Mouse (Mus musculus) large intestine, adult 2 months (tissue): ENCODE data around the gene Ddx43. TPM values are rescaled to one million over a fixed set of nuclear protein-coding genes. Genes with fewer than 3 reads are reported as not detected.

Source experiments
- DNase-seq: peaks from one replicate; pipeline ENCODE4 v3.0.0-alpha.2; 2012; ENCODE audit warnings: low read depth, low spot score
- WGBS: fragments of 180-500 bp; shearing (Covaris S2); methylation state at CpG from one replicate; pipeline ENCODE4 v1.1.7; 2018; 5-methylcytosine and 5-hydroxymethylcytosine counted together
- polyA plus RNA-seq: library from polyadenylated mRNA; depleted of rRNA; stranded (reverse); fragments of >200 nt; gene quantifications from 2 replicates; pipeline ENCODE4 v1.2.3, GENCODE M21; 2012

Gene Ddx43
- polyA plus RNA-seq, 1 experiment: not detected

DNA sequence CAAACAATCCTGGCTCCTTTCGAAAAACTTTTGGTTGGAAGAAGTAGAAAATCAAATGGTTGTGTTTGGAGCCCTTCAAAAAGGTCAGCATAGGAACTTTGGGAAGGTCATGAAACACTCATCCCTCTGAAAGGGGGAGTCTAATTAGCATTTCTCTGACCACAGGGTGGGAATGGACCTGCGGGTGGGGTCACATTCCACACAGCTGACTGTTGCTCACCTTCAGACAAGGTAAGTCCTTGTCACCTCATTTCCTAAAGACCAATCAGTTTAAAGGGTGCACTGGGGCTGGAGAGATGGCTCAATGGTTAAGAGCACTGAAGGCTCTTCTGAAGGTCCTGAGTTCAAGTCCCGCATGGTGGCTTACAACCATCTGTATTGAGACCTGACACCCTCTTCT, 24.1 kb upstream of the Ddx43 start:
- WGBS: 90% methylated on average over 3 of the region's 3 CpGs
- DNase-seq: no peak

DNA sequence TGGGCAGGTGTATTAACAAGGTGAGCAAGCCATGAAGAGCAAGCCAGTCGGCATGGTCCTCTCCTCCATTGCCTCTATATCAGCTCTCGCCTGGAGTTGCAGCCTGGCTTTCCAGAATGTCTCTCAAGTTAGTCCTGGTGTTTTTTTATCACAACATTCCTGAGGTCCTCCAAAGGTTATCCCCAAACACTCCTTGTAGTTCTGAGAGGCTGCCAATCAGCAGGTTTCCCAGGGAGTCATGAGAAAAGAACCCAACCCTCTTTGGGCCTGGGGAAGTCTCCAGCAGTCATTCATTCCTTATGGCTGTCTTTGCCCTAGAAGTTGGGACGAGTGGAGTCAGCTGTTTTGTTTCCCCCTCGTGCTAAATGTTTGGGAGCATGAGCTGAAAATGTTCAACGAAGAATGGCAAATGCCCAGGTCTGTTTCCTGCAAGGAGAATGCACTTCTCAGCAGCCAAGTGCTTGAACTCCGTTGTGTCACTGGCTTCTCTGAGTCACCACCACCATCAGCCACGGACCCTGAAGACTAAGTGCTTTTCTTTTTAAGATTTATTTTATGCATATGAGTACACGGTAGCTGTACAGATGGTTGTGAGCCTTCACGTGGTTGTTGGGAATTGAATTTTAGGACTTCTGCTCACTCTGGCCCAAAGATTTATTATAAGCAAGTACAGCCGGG, 22.6 kb upstream of the Ddx43 start:
- no peak for DNase-seq
- WGBS: 77% methylated on average over 10 of the region's 10 CpGs

DNA sequence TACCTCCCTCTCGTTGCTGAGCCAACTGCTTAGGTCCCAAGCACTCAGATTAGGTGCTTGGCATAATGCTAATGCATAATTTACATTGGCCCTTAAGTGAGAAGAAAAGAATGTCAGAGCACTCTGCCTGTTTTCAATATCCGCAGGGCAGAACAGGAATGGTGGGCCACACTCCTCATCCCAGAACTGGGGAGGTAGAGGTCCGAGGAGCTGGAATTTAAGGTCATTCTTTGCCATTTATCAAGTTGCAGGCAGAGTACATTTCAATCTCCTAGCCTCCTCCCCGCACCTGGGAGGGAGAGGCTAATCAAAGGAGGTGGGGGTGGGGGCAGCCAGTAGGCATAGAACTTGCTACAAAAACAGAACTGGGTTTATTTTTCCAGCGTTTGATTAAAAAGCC, 21.2 kb upstream of the Ddx43 start:
- no peak for DNase-seq
- 57% methylated on average over 5 of the region's 5 CpGs for WGBS

DNA sequence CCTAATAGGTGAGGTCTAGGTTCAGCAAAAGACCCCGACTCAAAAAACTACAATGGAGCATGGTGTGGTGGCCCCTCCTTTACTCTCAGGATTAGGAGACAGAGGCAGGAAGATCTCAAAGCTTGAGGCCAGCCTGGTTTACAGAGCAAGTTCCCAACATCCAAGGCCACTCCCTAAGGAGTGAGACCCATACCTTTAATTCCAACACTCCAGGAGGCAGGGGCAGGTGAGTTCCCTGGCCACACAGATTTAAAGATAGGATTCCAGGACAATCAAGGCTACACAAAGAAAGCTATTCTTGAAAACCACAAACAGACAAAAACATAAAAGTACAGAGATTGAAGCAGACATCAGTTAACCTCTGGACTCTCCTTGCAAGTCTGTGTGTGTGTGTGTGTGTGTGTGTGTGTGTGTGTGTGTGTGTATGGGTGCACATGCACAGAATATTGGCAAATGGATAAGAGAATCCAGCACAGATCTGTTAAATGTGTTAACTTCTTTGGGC, 20.6 kb upstream of the Ddx43 start:
- 65% methylated on average over 1 of the region's 1 CpGs for WGBS
- no peak for DNase-seq

DNA sequence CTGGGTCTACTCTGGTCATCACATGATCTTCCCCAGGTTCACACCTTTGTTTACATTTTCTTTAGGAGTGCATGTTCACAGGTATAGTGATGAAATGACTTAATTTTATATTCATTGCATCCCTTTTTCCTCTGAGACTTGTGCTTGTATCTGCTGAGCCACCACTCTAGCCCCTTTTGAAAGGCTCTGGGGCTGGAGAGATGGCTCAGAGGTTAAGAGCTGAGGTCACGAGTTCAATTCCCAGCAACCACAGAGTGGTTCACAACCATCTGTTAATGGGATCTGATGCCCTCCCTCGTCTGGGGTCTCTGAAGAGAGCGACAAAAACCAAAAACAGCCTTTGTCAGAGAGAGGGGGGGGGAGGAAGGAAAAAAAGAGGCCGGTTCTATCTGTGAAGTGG, 20.1 kb upstream of the Ddx43 start:
- WGBS: 81% methylated on average over 4 of the region's 4 CpGs
- no peak for DNase-seq

DNA sequence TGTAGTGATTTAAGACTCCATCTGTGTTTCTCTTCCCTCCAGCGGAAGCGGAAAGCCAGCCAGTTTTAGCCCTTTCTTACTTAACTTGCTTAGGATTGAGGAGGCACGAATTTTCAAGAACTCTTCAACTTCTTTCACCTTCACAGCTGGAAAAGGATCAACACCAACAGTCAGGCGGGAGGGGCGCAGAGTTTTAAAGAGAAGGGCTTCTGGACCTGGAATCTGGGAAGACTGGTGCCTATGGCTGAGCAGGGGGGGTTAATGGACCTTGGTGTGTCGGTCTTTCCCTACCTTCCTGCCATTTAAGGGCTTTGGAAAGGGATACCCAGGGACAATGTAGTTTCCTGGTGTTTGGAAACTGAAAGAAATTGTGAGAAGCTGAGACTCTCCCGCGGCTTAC, 18.0 kb upstream of the Ddx43 start:
- no peak for DNase-seq
- WGBS: 63% methylated on average over 8 of the region's 8 CpGs

DNA sequence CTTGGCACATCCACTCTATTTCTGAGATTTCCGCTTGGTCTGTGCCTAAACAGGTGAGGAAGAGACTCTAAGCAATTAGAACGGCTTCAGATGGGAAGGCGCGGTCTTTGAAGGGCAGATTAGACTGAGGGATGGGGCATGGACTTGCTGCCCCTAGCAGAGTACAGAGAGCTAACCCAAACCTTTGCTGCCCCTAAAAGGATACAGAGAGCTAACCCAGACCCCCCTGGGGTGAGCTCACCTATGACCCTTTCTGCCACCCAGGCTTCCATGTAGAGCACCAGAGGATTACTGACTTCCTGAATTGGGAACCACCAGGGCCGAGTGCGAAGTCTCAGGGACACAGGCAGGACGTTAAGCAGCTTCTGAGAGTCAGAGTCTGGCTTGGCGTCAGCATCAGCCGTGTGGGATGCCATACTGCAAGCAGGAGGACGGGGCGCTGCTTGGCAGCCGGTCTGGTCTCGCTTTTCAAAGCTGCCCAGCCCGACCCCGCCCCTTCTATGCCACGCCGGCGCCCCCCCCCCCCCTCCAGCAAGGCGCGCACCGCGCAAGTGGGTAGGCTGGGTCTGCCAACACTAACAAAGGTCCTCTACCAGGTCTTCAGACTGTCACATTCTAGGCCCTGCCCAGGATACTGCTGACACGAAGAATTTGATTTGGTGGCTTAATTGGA, 17.3 kb upstream of the Ddx43 start, which contains the start of gene Ooep:
Gene Ooep, minus strand, starts transcription at position 613 of the 673 bp plus-strand sequence.
- 13% methylated on average over 23 of the region's 23 CpGs for WGBS
- no peak for DNase-seq

DNA sequence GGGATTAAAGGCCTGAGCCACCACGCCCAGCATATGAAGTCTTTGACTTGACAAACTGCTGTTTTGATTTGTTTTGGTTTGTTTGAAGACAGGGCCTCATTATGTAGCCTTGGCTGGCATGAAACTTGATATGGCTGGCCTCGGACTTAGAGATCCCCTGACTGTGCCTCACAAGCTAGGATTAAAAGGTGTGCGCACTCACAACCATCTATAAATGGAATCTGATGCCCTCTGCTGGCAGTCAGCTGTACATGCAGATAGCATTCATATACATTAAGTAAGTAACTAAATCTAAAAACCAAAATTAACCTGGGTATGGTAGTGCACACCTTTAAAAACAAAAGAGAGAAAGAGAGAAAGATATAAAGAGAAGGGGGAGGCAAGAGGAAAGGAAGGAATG, 9.7 kb upstream of the Ddx43 start:
- DNase-seq: no peak
- 58% methylated on average over 3 of the region's 3 CpGs for WGBS

DNA sequence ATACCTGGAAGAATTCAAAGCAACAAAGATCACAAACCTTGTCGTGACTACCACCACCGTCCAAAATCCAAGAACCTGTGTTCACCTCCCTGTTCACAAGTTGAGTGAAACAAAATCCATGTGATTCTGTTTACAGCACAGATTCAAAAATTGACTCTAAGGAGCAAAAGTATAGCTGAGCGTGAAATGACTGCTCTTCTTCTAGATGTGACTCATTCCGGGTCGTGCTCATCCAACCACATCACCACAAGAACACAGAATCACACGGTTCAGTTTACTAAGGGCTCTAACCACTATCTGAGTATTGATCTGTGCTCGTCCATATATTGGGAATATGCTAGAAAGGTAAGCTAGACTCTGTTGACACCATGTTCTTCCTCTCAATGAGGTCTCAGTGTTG, 8.6 kb upstream of the Ddx43 start:
- WGBS: 89% methylated on average over 7 of the region's 7 CpGs

DNA sequence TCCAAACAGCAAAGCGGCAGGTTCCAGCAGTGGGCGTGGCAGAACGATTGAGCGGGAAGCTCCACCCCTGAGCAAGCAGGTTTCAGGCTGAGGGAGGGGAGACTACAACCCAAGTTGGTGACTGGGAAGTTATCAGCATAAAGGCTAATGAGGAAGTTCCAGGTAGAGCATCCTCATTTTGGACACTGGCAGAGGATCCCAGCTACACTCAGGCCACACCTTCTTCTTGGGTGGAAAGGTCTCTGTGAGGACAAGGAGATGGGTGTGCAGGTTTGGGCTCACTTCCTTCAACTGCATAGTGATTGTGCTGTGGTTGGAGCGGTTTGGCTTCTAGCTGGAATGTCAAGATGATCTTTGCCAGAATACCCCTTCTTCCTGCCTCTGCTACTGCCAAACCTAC, 5.6 kb upstream of the Ddx43 start:
- WGBS: 6% methylated on average over 5 of the region's 5 CpGs
- no peak for DNase-seq

More for the DNA sequence above, 8.6 kb upstream of the Ddx43 start:
- DNase-seq: no peak

DNA sequence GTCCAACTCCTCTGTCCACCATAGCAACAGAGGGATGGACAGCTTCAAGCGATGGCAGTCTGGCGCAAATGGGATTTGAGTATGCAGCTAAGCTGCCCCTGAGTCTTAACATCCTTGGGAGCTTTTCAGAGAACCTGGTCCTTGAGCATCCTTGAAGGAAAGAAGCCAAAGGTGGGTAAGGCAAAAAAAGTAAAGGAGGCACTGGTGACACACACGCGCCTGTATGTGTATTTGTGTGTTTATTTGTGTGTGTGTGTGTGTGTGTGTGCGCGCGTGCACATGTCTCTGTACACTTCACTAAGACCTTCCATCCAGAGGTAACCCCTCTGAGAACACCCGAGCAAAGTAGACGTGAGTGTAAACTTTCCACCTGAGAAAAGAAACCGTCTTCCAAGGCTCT, 1.8 kb upstream of the Ddx43 start:
- no peak for DNase-seq
- WGBS: 82% methylated on average over 10 of the region's 10 CpGs

DNA sequence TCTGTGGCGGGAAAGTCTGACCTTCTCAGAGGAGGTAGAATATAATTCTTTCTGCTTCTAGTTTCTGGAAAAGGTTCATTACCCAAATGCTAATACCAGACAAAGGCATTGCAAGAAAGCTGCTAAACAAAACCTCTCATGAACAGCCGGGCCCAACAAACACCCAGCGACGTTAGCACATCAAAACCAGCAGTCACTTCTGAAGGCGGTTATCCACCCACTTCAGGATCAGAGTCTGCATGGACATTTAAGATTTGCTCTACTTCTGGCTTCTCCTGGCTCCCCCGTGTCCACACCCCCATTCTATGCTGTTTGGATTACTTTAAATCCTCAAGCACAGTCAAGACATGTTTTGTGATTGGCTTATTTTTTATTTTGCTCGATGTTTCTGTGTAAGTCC, 975 bp upstream of the Ddx43 start:
- DNase-seq: no peak
- 72% methylated on average over 7 of the region's 7 CpGs for WGBS

DNA sequence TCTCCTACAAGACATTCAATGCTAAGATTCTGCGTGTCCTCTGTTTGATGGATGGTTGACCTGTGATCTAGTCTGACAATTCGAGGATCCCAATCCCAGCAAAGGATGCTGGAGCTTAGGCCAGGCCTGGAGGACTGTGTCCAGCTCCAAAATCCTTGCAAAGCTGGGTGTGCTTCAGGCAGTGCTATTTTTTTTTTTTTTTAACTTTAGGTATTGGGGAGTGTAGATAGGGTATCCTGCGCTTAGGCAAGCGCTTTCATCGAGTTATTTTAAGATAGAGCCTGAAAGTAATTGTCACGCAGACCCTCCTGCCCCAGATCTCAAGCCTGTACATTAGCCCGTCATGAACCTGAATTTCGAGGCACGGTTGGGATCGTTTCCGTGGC, 340 bp upstream of the Ddx43 start:
- no peak for DNase-seq
- WGBS: 33% methylated on average over 11 of the region's 11 CpGs

DNA sequence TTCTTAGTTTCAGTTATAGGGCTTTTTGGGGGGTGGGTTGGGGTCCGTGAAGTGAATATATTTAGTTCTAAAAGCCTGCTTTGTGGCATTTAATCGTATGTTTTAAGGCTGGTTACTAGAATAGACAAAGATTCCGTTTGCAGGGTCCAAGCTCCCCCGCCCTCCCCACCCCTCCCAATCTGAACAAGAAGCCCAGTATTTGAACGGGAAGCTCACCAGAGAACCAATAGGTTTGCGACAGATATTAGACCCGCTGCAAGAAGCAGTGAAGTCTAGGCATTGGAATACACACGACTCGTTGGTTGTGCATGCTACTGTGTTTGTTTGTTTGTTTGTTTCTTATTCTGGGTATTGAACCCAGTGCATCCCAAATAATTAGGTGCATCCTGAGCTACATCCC, 940 bp downstream of the Ddx43 start:
- WGBS: 57% methylated on average over 9 of the region's 9 CpGs

DNA sequence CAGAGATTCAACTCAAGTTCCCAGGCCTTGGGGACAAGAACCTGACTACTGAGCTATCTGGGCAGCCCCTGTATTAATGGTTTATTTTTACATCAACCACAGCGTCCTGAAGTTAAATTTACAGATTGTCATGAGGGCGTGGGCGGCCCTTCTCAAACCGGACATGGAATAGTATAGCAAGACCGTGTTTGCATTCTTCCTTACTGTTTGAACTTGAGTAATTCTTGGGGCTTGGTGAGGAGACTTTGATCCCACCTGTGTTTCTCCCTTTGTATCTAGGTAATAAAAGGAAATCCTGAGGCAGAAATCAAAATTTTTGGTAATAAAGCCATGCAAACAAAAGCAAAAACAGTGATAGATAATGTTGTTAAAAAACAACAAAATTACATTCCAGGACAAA, 5.0 kb downstream of the Ddx43 start:
- DNase-seq: peak; percentile 40
- WGBS: 29% methylated on average over 5 of the region's 5 CpGs

More for the DNA sequence above, 940 bp downstream of the Ddx43 start:
- no peak for DNase-seq

DNA sequence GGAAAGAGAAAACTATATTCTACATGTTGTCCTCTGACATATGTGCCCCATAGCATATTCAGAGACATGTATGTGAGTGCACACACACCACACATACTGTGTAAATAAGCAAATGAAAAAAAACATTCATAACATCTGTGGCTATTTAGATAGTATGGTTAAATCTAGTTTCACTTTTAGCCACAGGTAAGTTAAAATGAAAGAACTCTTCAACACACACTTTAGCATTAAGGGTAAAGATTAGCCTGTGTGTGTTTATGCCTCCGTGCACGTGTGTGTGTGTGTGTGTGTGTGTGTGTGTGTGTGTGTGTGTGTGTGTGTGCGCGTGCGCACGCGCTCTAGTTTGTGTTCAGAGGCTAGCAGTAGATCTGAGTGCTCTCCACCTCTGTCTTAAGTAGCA, 6.0 kb downstream of the Ddx43 start:
- no peak for DNase-seq
- 74% methylated on average over 7 of the region's 7 CpGs for WGBS

DNA sequence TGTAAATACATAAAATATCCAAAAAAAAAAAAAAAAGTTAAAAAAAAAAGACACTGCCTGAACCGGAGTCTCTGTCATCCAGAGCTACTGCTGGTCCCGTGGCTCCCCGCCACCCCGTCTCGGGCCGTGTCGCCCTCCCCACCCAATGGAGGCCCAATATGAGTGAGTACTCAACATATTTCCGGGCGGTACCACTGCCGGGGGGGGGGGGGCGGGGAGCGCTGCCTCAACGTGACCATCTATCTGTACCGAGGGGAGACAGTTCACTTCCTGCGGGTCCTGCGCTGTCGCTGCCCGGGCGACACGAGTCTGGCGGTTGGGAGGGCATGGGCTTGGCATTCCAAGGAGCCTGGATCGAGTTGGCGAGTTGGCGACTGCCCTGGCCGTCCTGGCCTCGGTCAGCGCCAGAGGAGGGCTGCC, 31.8 kb downstream of the Ddx43 start:
- 18% methylated on average over 27 of the region's 27 CpGs for WGBS
- no peak for DNase-seq

DNA sequence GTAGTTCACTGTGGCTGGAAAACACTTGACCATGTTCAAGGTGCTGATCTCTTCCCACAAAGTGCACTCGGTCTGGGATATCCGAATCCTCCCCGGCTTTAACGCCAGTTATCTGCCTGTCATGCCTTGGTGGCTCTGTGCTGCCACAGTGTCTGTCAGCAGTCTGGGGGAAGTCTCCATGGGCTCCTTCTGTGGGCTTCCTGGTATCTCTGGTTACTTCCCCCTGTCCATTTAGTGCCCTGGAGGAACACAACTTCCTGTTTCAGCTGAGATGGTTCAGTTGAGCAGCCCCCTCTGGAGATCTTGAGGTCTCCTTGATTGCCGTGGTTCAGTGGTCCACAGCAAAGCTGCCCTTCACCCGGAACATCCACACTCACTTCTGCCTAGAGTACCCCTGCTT, 32.6 kb downstream of the Ddx43 start:
- 87% methylated on average over 6 of the region's 6 CpGs for WGBS
- DNase-seq: no peak

DNA sequence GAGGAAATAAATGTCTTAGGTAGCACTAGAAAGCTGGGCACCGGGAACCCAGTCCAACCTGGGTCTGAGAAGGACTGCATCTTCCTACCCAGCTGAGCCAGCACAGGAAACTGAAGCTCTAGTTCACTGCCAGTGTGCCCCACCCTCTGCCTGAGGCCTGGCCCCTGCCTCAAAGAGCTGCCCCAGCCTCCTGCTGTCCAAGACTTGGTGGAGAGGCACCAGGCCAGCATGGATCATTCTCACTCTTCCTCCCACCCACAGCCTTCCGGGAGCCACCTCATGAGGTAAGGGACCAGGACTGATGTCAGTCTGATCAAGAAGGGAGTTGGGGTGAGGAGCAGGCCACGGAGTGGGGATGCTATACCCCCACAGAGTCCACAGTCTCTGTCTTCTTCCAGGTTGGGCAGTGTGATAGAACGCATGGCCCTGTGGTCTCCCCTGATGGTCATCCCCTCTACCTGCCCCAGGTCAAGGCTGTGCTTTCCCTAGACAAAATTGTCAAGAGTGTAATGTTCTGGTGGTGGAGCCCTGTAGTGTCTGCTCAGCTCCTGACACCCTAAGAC, 33.4 kb downstream of the Ddx43 start:
- WGBS: 88% methylated on average over 4 of the region's 4 CpGs

DNA sequence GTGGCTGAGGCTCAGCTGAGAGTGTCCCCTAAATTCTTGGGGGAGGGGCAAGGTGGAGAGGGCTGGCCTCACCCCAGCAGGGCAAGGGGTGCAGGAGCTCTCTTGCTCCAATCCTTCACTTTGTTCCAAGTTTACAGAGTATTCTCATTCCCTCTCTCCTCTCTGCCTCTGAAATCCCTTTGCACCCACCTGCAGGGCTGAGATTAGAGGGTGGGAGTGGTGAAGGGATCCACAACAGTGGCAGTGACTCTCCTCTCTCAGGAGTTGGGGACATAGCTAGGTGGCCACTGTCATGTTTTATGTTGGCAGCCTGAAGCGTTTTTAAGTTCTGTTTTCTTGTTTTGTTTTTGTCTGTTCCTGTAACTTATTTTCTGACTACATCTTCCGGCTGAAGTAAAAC, 34.0 kb downstream of the Ddx43 start:
- 65% methylated on average over 2 of the region's 2 CpGs for WGBS
- DNase-seq: no peak

More for the DNA sequence above, 33.4 kb downstream of the Ddx43 start:
- DNase-seq: no peak

DNA sequence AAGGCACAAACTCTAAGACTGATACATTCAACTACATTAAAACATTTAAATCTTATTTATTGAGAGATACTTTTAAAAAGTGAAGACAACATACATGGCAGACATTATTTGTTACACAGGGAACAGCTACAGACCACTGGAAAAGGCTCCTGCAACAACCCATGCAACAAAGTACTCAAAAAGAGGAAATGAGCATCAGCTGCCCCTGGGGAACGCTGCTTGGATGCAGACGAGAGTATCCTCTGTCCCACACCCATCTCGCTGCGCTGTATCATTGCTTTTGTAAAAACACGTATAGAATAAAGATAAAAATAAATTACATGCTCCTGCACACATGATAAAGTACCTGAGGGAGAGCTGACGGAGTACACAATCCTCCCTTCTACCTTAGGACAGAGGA, 34.9 kb downstream of the Ddx43 start:
- WGBS: 72% methylated on average over 6 of the region's 6 CpGs
- DNase-seq: no peak
